Mouse (Mus musculus): Measurements from ENCODE around the gene Ropn1l.

Ropn1l gene

DNA sequence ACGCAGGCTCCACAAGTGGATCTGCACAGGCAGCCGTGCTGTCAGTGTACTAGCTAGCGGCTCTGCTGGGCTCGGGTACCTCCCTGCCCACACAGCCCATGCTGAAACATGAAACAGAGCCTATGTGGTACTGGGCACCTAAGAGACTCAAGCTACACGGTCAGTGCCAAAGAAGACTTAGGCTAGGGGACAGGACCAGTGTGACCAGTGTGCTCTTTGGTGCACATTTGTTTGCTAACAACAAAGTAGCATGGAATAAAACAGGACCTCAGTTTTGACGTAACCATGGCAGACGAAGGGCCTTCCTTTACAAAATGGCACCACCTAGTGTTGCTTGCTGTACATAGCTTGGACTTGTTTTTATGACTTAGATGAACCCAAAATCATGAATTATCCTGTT lies 6.4 kb downstream of the Ropn1l start:
- peak; percentile 30 for DNase-seq (ENCODE audit: low read depth)

DNA sequence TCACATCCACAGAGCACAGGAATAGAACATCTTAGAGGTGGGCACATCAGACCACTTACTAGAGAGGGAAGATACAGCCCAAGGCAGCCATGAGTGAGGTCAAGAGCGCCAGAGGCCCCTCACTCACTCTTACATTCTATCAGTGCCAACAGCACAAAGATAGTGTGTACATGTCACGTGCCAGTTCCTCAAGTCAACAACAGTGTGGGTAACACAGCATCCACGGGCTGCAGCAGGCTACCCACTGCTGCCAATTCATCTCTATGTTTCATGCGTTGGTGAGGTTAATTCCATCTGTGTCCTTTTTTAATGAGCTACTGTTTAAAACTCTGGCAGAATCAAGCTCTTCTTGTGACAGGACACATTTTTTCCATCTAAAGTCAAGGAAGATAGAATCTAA lies 10.8 kb downstream of the Ropn1l start:
- DNase-seq (ENCODE audit: low read depth) = no peak

DNA sequence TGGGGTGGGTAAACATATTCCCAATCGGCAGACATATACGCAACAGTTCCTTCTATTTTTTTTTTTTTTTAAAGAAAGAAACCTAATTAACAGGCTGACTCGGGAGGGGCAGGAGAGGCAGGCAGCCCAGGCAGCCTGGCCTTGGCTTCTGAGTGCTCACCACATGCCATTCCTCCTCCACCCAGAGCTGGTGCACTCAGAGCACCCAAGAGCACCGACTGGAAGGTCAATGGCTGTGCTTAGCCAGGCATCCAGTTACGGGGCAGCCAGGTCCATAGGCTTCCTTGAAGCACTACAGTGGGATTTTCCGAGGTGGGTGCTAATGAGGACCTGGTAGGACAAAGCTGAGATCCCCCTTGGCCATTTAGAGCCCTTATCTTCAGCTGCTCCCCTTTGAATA lies 11.5 kb downstream of the Ropn1l start:
- DNase-seq (ENCODE audit: low read depth) = no peak

DNA sequence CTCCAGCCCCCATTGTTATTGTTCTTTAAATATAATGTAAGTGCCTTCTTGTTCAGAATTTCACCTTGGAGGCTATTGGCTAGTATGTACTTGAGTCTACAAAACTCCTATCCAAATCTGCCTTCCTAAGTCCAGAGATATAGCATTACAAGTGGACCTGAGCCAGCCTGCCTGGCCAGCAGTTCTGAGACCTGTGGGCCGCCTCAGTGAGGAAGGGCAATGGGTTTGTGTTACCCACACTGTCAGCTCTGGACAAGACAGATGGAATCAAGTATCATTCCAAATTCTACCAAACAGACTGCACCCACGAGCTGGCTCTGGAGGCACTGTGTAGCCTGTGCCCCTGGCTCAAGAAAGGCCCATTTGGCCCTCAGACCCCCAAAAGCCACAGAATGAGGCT lies 16.7 kb downstream of the Ropn1l start:
- DNase-seq (ENCODE audit: low read depth) = no peak

DNA sequence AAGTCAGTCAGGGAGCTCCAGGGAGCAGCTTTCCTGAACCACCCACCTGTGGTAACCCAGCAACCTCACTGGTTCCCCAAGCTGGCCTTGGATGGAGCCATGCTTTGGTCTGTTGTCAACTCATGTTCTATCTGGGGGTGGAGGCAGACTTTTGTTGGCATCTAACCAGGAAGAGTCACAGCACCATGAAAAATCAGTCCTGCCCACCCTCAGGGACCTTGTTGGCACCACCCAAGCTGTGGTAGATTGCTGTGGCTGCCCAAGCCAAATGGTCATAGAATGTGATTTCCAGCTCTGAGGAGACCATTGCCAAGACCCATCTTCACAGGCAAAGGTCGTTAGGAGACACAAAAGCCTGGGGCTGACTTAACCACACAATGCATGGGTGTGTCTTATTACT lies 17.5 kb downstream of the Ropn1l start:
- DNase-seq (ENCODE audit: low read depth) = no peak

- no peak for DNase-seq (ENCODE audit: low read depth)
Observed at GRCm38 (mm10) chr15:31433768-31434167, 19.8 kb downstream of the Ropn1l start.

DNA sequence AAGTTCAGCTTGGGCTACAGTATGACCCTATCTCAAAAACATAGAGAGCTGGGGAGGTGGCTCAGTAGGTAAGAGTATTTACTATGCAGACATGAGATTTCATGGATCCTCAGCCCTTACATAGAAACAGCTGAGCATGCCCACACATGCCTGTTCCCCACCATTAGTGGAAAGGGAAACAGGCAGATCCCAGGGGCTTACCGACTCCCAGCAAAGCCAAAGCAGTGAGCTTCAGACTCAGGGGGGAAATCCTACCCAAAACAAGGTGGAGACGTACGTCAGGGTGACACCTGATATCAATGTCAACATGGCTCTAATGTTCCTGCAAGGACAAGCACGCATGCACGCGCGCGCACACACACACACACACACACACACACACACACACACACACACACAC lies 21.7 kb downstream of the Ropn1l start:
- DNase-seq (ENCODE audit: low read depth) = no peak

DNA sequence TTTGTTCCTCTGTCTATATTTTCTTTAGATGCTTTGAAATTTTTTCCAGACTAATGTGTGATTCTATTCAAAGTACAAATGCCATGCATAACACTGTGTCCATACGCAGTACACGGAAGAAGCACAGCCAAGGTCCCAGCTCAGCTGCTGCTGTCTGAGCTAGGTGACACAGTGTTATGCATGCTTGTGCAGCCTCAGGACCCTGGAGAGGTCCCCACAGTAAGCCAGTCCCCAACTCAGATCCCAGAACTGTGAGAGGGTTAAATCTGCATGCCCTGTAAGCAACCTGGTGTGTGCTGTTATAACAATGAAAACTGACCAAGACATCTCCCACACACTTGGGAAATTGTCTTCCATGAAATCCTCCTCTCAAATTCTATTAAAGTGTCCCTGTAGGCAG lies 23.5 kb downstream of the Ropn1l start:
- DNase-seq (ENCODE audit: low read depth) = no peak

- DNase-seq (ENCODE audit: low read depth) = no peak
Observed at GRCm38 (mm10) chr15:31429429-31429828, 24.1 kb downstream of the Ropn1l start.

GRCm38 (mm10) chr15:31428571-31428970 lies 25.0 kb downstream of the Ropn1l start:
- DNase-seq (ENCODE audit: low read depth) = no peak

DNA sequence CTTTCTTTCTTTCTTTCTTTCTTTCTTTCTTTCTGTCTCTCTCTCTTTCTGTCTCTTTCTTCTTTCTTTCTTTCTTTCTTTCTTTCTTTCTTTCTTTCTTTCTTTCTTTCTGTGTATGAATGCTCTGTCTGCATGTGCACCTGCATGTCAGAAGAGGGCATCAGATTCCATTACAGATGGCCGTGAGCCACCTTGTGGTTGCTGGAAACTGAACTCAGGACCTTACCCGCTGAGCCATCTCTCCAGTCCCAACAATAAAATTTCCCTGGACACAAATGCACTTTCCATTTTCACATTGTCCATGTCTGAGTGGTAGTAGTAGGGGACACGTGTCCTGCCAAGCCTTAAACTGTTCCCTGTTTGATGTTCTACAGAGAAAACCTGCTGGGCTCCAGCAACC lies 26.1 kb downstream of the Ropn1l start:
- no peak for DNase-seq (ENCODE audit: low read depth)

- no peak for DNase-seq (ENCODE audit: low read depth)
Observed at GRCm38 (mm10) chr15:31426066-31426706, 27.4 kb downstream of the Ropn1l start.

DNA sequence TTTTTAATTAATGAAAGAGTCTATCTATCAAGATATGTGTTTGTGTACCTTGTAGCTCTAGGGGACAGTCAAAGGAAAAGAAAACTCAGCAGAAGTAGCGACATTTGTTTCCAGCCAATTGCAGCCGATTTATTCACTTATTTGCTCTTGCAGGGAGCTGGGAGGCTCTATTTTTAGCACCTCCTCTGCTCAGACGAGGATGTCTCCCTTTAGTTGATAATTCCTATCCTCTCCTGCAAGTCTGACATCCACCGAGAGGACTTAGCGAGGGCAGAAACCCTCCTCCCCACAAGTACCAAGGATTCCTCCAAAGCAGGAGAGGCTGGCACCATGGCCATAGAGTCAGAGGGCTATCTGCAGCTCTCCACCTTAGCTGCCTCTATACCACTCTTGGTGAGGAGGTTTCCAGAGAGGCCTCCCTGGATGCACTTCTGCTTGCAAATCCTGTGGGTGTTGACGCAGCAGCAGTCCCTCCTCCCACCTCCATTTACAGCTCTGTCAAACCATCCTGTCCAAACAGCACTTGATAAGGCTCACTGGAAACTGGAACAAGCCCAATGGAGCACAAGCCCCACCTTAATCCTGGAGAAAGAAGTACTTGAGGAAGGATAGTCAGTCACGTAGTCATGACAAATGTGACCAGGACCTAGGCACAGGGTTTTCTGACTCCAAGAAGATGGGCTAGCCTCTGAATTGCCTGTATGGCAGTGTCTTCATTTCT lies 30.7 kb downstream of the Ropn1l start:
- no peak for DNase-seq (ENCODE audit: low read depth)

GRCm38 (mm10) chr15:31419037-31419436 lies 34.5 kb downstream of the Ropn1l start:
- no peak for DNase-seq (ENCODE audit: low read depth)

- no peak for DNase-seq (ENCODE audit: low read depth)
Observed at GRCm38 (mm10) chr15:31418686-31419024, 34.9 kb downstream of the Ropn1l start.

DNA sequence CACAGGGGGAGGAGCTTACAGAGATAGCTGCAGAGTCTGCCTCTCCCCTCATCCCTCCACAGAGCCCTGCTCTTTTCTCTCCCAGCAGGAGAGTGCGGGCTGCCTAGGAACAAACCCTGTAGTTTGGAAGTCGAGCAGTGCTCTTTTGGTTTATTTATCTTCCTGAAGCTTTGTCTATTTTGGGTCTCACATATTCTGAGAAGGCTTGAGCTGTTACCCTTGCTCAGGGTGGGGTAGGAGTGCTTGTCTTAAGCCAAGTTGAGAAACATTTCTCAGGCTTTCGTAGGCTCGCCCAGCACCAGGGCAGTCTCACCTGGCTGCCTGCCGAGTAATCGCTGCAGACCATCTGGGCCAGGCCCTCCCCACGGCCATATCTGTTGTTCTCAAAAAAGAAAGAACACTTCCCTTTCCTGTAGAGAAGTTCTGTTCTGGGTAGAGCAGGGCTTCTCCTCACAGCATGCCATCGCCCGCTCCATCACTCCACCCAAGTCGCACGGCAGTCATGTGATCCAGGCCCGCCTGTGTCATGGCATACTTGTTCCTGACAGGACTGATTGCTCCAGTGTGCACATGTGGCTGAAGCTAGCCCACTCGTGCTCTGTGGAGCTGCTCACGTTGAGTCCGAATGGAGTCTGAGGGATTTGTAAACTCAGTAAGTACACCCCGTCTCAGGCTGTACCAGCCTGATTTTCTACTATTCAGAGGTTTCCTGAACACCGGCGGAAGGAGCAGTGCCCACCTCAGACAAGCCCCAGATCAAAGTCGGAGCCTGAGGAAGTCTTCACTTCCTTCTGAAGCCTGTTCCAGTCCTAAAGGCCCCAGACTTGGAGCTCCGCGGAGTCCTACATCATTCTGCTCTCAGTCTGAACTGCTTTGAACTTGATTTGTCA lies 35.5 kb downstream of the Ropn1l start:
- DNase-seq (ENCODE audit: low read depth) = no peak

DNA sequence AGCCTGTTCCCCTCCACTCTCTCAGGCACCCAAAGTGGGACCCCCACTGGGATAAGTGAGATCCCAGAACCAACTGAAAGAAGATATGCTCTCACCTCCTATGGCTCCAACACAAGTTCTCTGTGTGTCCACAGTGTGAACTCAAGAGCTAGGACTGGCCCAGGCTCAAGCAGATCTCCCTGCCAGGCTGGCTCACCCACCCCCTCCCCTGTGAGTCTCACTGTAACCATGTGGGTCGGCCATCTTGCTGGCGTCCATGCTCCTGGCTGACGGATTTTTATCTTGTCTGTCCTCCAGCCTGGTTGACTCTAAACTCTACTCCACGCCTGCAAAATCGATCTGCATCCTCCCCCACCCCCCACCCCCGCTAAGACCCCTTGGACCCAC lies 36.1 kb downstream of the Ropn1l start:
- DNase-seq (ENCODE audit: low read depth) = no peak

DNA sequence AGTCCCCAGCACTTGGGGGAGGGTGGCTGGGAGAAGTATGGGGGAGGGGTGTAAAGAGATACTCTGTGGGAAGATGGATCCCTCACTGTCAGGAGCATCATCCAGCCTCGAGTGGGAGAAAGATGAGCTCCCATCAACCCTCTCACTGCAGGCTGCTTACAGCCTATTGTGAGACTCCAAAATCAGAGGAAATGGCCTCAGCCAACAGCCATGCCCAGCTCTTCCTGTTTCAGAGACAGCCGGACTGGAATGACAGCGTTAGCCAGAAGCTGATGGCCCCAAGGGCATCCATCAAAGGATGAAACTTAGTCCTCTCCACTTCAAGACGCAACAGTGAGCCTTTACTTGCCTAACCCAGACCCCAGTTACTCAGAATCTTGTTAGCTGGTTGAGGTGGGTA lies 38.4 kb downstream of the Ropn1l start:
- no peak for DNase-seq (ENCODE audit: low read depth)

- DNase-seq (ENCODE audit: low read depth) = no peak
Observed at GRCm38 (mm10) chr15:31414179-31414898, 39.2 kb downstream of the Ropn1l start.

DNA sequence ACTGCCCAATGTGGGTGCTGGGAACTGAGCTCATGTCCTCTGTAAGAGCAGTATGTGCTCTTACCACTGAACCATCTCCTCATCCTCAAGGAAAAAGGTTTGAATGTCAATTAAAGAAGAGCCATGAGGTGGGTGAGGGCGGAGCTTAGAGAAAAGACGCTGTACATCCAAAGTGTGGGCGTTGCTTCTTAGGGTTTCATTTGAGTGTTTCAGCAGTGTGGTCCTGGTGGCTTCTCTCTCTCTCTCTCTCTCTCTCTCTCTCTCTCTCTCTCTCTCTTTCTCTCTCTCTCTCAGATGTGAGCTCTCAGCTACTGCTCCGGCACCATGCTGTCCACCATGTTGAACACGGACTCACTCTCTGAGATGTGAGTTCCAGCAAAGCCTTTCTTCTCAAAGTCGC lies 39.9 kb downstream of the Ropn1l start:
- no peak for DNase-seq (ENCODE audit: low read depth)

DNA sequence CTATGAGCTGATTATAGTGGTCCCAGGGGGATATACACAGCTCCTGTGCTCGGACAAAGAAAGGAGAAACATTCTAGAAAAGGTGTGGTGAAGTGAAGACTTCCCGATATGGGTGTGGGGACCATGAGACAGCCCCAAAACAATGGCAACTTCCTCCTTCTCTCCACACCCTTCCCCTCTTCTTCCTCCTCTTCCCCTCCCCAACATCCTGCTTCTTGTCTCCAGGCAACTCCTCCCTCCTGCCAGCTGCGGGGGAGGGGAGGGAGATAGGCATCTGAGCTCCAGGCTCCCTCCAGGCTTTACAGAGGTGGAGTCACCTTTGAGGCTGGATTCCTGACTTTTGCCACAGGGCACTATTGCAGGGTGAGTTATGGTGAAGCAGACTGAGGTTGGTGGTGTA lies 40.6 kb downstream of the Ropn1l start:
- no peak for DNase-seq (ENCODE audit: low read depth)

GRCm38 (mm10) chr15:31412436-31412835 lies 41.1 kb downstream of the Ropn1l start:
- DNase-seq (ENCODE audit: low read depth) = no peak

DNA sequence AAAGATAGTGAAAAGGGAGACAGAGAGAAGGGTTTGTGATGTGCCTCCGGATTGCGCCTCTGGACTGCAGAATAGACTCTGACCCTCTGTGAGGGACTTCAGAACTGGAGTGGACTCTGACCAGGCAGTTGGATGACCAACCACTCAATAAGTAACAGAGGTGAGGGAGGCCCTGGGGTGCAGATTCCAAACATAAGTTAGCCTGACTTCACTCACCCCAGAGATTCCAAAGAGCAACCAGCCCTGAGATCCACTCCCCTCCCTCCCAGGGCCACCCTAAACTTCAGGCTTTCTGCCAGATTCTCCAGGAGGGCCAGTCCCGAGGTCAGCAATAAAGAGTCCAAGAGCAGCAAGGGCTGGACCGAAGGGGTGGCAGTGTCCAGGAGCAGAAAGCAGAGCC lies 46.0 kb downstream of the Ropn1l start:
- no peak for DNase-seq (ENCODE audit: low read depth)
